Mouse (Mus musculus): ENCODE data around the gene Gmpr2. TPM values are rescaled to one million over a fixed set of nuclear protein-coding genes. Genes with fewer than 3 reads are reported as not detected.

Gene Gmpr2
- polyA plus RNA-seq, 2 experiments from 2014 or later, result 23.7 to 25.9 TPM

- ATAC-seq, result no peak
These were observed 54.5 kb downstream of the Gmpr2 start for GRCm38 (mm10) chr14:55726261-55726660.

GRCm38 (mm10) chr14:55727889-55728685, 56.3 kb downstream of the Gmpr2 start:
- ATAC-seq, result no peak

Other genes with a start within 250 kb of the Gmpr2 start
- 10 to 100 TPM; 39.2 to 42.2 TPM for gene Dhrs4, start 193.2 kb upstream of the Gmpr2 start, polyA plus RNA-seq (2017; shearing (Covaris generic))
- not detected for gene Carmil3, start 181.3 kb upstream of the Gmpr2 start, polyA plus RNA-seq (2017; shearing (Covaris generic))
- gene Cpne6, start 161.5 kb upstream of the Gmpr2 start, polyA plus RNA-seq (2017; shearing (Covaris generic)), result not detected
- gene Nrl, start 147.0 kb upstream of the Gmpr2 start, polyA plus RNA-seq (2017; shearing (Covaris generic)), result under 1 TPM in 1 of 2 experiments, not detected in 1; 0.07 TPM
- 10 to 100 TPM; 23.6 to 33.4 TPM for gene Pck2, start 131.7 kb upstream of the Gmpr2 start, polyA plus RNA-seq (2017; shearing (Covaris generic))
- gene Dcaf11, start 111.9 kb upstream of the Gmpr2 start, polyA plus RNA-seq (2017; shearing (Covaris generic)), result 10 to 100 TPM; 95.9 to 97.4 TPM
- not detected for gene A730061H03Rik, start 111.5 kb upstream of the Gmpr2 start, polyA plus RNA-seq (2017; shearing (Covaris generic))
- not detected for gene Fitm1, start 96.3 kb upstream of the Gmpr2 start, polyA plus RNA-seq (2017; shearing (Covaris generic))
- 100 to 1,000 TPM; 700 to 830 TPM for gene Psme1, start 93.8 kb upstream of the Gmpr2 start, polyA plus RNA-seq (2017; shearing (Covaris generic))
- gene Emc9, start 86.6 kb upstream of the Gmpr2 start, polyA plus RNA-seq (2017; shearing (Covaris generic)), result 10 to 100 TPM; 25.2 to 28.6 TPM
- gene Psme2, start 80.8 kb upstream of the Gmpr2 start, polyA plus RNA-seq (2017; shearing (Covaris generic)), result 100 to 1,000 TPM; 980 to 996 TPM
- 10 to 100 TPM; 32.6 to 33.3 TPM for gene Rnf31, start 80.2 kb upstream of the Gmpr2 start, polyA plus RNA-seq (2017; shearing (Covaris generic))
- 100 to 1,000 TPM; 129 to 164 TPM for gene Irf9, start 68.4 kb upstream of the Gmpr2 start, polyA plus RNA-seq (2017; shearing (Covaris generic))
- gene Rec8, start 53.9 kb upstream of the Gmpr2 start, polyA plus RNA-seq (2017; shearing (Covaris generic)), result 1 to 10 TPM; 1.3 to 1.9 TPM
- gene Ipo4, start 36.0 kb upstream of the Gmpr2 start, polyA plus RNA-seq (2017; shearing (Covaris generic)), result 10 to 100 TPM; 29.2 to 30.6 TPM
- not detected for gene Gm49378, start 34.0 kb upstream of the Gmpr2 start, polyA plus RNA-seq (2017; shearing (Covaris generic))
- gene Tm9sf1, start 28.1 kb upstream of the Gmpr2 start, polyA plus RNA-seq (2017; shearing (Covaris generic)), result 10 to 100 TPM; 38.8 to 49.2 TPM
- 1 to 10 TPM in 1 of 2 experiments, under 1 TPM in 1; 0.57 to 2.1 TPM for gene Tssk4, start 21.8 kb upstream of the Gmpr2 start, polyA plus RNA-seq (2017; shearing (Covaris generic))
- 10 to 100 TPM; 87.8 to 88.5 TPM for gene Mdp1, start 11.4 kb upstream of the Gmpr2 start, polyA plus RNA-seq (2017; shearing (Covaris generic))
- 100 to 1,000 TPM; 361 to 408 TPM for gene Nedd8, start 183 bp downstream of the Gmpr2 start, polyA plus RNA-seq (2017; shearing (Covaris generic))
- gene Tinf2, start 9.9 kb downstream of the Gmpr2 start, polyA plus RNA-seq (2017; shearing (Covaris generic)), result 10 to 100 TPM; 23.4 to 28.3 TPM
- gene Tgm1, start 42.0 kb downstream of the Gmpr2 start, polyA plus RNA-seq (2017; shearing (Covaris generic)), result not detected
- gene Rabggta, start 50.3 kb downstream of the Gmpr2 start, polyA plus RNA-seq (2017; shearing (Covaris generic)), result 10 to 100 TPM; 53.3 to 60.8 TPM
- 10 to 100 TPM; 46.4 to 48.9 TPM for gene Dhrs1, start 73.7 kb downstream of the Gmpr2 start, polyA plus RNA-seq (2017; shearing (Covaris generic))
- 1 to 10 TPM; 6.0 to 8.2 TPM for gene Nop9, start 73.8 kb downstream of the Gmpr2 start, polyA plus RNA-seq (2017; shearing (Covaris generic))
- not detected for gene Cideb, start 86.5 kb downstream of the Gmpr2 start, polyA plus RNA-seq (2017; shearing (Covaris generic))
- gene Ltb4r2, start 89.5 kb downstream of the Gmpr2 start, polyA plus RNA-seq (2017; shearing (Covaris generic)), result under 1 TPM in 1 of 2 experiments, not detected in 1; 0.40 TPM
- 1 to 10 TPM; 2.5 to 5.6 TPM for gene Ltb4r1, start 94.0 kb downstream of the Gmpr2 start, polyA plus RNA-seq (2017; shearing (Covaris generic))
- gene Adcy4, start 112.2 kb downstream of the Gmpr2 start, polyA plus RNA-seq (2017; shearing (Covaris generic)), result under 1 TPM in 1 of 2 experiments, not detected in 1; 0.08 TPM
- 10 to 100 TPM; 94.3 to 99.3 TPM for gene Ripk3, start 116.9 kb downstream of the Gmpr2 start, polyA plus RNA-seq (2017; shearing (Covaris generic))
- gene Nfatc4, start 151.2 kb downstream of the Gmpr2 start, polyA plus RNA-seq (2017; shearing (Covaris generic)), result not detected
- under 1 TPM in 1 of 2 experiments, not detected in 1; 0.08 TPM for gene Nynrin, start 182.1 kb downstream of the Gmpr2 start, polyA plus RNA-seq (2017; shearing (Covaris generic))
- under 1 TPM in 1 of 2 experiments, not detected in 1; 0.24 TPM for gene Cbln3, start 212.5 kb downstream of the Gmpr2 start, polyA plus RNA-seq (2017; shearing (Covaris generic))
- 10 to 100 TPM in 1 of 2 experiments, 1 to 10 TPM in 1; 9.9 to 11.6 TPM for gene Khnyn, start 213.0 kb downstream of the Gmpr2 start, polyA plus RNA-seq (2017; shearing (Covaris generic))
- gene Sdr39u1, start 228.4 kb downstream of the Gmpr2 start, polyA plus RNA-seq (2017; shearing (Covaris generic)), result 10 to 100 TPM; 66.2 to 86.2 TPM

Measured in activated CD4-positive, CD25-positive, alpha-beta regulatory T cell, adult 4 months (primary cell).